Mouse (Mus musculus) ES-Bruce4 (cell line): ENCODE results near the gene G6pc.

Source experiments
- CTCF ChIP-seq: IDR thresholded peaks from one replicate; pipeline ENCODE4 v1.8.1; 2011; ENCODE audit warnings: low read depth, low read length
- EP300 ChIP-seq: IDR thresholded peaks from 2 replicates; pipeline ENCODE4 v1.6.1; 2011; ENCODE audit warnings: low read depth, low read length; ENCODE audit not compliant: insufficient read depth
- POLR2A ChIP-seq: IDR thresholded peaks from one replicate; pipeline ENCODE4 v1.8.1; 2011; ENCODE audit warnings: low read length; ENCODE audit not compliant: insufficient read depth

DNA sequence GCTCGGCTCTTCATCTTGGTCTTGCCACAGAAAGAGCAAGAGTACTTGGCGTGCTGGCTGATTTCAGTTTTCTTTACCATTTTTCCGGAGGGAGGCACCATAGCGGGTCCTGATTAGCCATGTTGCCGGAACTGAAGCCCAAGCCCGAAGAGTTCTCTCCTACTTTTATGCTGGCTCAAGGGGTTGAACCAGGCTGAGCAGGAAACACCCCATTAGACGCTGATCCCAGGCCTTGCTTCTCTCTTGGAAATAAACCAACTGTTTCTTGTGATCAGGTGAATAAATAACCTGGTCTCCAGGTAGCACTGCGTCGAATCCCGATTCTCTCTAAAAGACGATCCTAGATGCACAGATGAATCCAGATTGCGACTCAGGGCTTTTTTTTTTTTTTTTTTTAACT is 13.9 kb upstream of the G6pc start:
- no peak for TF ChIP-seq CTCF
- TF ChIP-seq POLR2A: no peak
- TF ChIP-seq EP300: no peak
